Mouse (Mus musculus) 3T3-L1 (cell line): ENCODE measurements around the gene Men1.
"Not testable (repeated sequence)": the region's sequence is repeated elsewhere in the genome, so short reads cannot be mapped to it uniquely, and the experiment has no call there.

ENCODE experiments used
- DNase-seq: peaks from one replicate; pipeline ENCODE4 v3.0.0-alpha.2; 2015; ENCODE audit warnings: low read depth, low spot score

Men1 gene

DNA sequence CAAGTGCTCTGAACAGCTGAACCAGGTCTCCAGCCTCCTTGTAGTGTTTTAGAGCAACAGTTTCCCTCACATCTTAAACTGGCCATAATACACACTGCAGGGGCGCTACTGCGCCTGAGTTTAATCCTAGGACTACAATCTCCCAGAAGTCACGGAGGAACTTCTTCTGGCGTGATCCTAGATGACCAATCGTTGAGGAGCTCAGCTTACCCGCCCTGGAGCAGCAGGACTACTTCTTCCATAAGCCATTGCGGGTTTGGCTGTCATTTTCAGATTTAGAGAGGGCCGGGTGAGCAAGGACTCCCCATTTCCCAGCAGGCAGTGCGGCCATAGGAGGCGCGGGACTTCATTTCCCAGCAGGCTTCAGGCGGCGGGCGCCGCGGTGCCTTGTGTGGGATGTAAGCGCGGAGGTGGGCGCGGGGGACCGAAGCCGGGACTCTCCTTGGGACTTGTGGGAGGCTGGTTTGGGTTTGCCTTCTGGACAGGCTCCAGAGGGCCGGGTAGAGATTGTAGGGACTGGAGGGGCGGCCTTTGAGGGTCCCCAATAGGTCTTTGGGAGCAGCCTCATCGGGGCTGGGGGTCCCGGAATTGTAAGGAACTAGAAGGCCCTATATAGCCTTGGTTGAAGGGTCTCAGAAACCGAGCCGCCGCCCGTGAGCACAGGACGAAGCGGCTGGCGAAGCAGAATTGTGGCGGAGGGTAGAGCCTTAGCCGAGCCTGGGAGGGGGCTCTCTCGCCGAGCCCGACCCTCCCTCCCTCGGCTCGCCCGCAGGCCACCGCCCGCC is at the start of gene Men1:
Gene Men1 (plus strand): TSS at position 307 of the 785 bp plus-strand sequence.
- peak; percentile 99 for DNase-seq

- no peak for DNase-seq
Measured at GRCm38 (mm10) chr19:6285226-6285625, 49.6 kb upstream of the Men1 start.

GRCm38 (mm10) chr19:6285632-6286433 is 48.9 kb upstream of the Men1 start:
- no peak for DNase-seq

DNA sequence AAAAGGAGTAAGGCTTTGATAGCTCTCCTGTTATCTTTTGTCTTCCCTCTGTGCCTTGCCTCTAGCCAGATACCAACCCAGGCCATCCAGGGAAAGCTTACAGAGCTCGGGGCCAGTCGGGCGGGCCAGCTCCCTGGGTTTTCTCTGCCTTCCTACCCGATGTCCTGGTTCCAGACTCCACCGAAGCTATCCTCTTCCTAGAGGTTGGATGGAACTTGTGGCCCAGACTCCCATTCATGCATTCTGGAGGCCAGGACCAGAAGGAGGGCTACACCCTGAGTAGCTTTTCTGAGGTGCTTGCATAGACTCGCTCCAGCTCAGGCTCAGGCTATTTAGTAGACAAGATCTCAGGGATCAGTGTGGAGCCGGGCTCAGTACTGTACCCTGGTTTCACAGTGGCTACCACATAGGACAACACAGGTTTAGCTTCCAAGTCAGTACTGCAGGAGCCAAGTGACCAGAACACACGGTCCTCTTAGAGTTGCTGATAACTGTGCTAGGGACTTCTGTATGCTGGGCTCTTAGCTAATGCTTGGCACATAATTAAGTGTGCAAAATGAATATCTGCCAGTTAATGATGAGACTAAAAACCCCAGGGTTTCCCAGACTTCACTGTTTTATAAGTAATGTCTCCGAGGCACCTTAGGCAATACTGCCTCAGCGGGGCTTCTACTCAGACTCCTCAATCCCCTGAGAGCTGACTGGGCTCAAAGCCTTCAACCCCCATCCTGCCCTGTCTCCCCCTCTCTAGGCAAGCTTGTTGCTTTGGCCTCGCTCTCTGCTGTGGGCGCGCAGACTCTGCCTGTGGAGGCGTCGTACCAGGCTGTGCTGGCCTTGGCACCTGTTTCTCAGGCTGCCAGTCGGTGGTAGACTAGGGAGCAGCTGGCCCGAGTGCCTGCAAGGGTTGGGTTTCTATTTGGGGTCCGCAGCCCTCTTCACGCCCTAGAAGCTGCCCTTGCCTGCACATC is 48.1 kb upstream of the Men1 start:
- DNase-seq, result no peak

DNA sequence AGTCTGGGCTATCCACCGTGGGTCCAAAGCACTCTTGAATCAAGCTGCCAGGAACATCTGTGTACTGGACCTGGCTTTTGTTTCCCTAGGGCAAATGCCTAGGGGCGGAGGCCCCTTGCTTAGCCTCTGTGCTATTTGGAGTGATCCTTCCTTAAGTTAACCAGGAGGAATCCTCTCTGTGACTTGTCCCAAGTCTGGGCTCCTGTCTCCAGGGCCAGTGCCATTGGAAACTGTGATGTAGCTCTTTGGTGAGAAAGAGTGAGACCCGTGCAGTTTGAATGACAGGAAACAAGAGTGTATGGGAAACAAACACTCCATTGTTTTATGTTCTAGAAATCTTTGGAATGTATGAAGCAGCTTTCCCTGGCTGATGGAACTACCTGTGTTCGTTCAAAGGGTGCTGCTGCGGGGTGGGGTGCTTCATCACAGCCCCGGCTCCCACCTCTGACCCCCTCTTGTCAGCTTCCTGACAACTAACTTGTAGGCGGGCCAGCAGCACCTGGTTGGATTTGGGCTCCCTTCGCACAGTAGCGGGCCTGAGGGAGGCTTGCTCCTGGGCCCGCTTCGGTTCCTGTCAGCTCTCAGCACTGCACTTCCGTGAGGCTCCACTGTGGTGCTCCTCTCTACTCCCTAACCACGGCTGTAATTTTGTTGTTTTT is 46.4 kb upstream of the Men1 start:
- DNase-seq, result no peak

GRCm38 (mm10) chr19:6289696-6290238 is 45.0 kb upstream of the Men1 start:
- no peak for DNase-seq

- DNase-seq, result not testable (repeated sequence)
Measured at GRCm38 (mm10) chr19:6290720-6291116, 44.1 kb upstream of the Men1 start.

DNA sequence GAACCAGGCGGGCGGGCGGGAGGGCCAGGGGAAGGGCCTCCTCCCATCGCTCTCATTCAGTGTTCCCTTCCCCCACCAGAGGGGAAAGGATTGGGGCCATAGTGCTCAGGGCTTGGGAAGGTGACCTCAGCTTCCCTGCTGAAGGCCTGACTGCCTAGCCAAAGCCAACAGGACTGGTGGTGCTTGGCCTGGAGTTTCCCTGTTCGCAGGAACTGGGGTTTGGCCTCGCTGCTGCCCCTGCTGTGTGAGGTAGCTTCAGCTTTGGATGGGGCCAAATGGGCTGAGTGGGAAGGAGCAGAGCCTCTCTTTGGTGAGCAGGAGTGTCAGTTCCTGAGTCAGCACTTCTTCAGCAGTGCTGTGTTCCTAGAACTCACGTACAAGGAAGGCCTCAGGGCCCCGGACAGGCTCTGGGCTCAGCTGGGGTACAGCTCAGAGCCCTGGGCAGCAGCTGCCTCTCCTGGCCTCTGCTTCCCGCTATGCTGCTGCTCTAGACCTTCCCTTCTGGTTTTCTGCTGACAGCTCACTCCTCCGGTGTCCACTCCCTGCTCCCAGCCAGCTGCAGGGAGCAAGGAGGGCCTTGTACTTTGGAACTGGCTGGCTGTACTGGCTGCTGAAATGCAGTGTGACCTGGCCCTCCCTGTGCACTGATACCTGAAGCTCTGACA is 43.5 kb upstream of the Men1 start:
- DNase-seq, result peak; percentile 43

- no peak for DNase-seq
Measured at GRCm38 (mm10) chr19:6292262-6292661, 42.5 kb upstream of the Men1 start.

DNA sequence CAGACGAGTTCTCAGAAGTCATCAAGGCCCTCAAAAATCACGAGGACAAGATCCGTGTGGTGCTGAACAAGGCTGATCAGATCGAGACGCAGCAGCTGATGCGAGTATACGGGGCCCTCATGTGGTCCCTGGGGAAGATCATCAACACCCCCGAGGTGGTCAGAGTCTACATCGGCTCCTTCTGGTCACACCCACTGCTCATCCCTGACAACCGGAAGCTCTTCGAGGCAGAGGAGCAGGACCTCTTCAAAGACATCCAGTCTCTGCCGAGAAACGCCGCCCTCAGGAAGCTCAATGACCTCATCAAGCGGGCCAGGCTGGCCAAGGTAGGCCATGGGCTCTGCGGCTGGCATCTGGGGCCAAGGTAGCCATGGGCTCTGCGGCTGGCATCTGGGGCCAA is 40.5 kb upstream of the Men1 start:
- no peak for DNase-seq

GRCm38 (mm10) chr19:6296551-6297210 is 38.1 kb upstream of the Men1 start:
- DNase-seq, result peak; percentile 89

- peak; percentile 99 for DNase-seq
Measured at GRCm38 (mm10) chr19:6297641-6298040, 37.1 kb upstream of the Men1 start.

- DNase-seq, result no peak
Measured at GRCm38 (mm10) chr19:6299003-6299402, 35.8 kb upstream of the Men1 start.

GRCm38 (mm10) chr19:6299450-6300267 is 35.1 kb upstream of the Men1 start:
- DNase-seq, result no peak

- no peak for DNase-seq
Measured at GRCm38 (mm10) chr19:6300402-6300841, 34.4 kb upstream of the Men1 start.

GRCm38 (mm10) chr19:6302114-6302513 is 32.7 kb upstream of the Men1 start:
- no peak for DNase-seq

- DNase-seq, result no peak
Measured at GRCm38 (mm10) chr19:6302522-6302921, 32.3 kb upstream of the Men1 start.

GRCm38 (mm10) chr19:6303831-6304230 is 30.9 kb upstream of the Men1 start:
- DNase-seq, result no peak
